Mouse (Mus musculus) myocyte (in vitro differentiated cells): ENCODE measurements around the gene Immp1l.

Source experiments
- MYOG ChIP-seq, 3 experiments: IDR thresholded peaks; one replicate each; pipeline ENCODE4 v1.6.1; 2011; ENCODE audit warnings: control low read depth in 2 of 3, low read depth in 2 of 3, mild to moderate bottlenecking in 2 of 3; ENCODE audit not compliant: insufficient read length in 2 of 3, control insufficient read depth in 1 of 3, insufficient read depth in 1 of 3
- POLR2A ChIP-seq: IDR thresholded peaks from one replicate; pipeline ENCODE4 v1.6.1; 2011; ENCODE audit warnings: low read depth, mild to moderate bottlenecking, control low read depth, moderate library complexity; ENCODE audit not compliant: insufficient read length

DNA sequence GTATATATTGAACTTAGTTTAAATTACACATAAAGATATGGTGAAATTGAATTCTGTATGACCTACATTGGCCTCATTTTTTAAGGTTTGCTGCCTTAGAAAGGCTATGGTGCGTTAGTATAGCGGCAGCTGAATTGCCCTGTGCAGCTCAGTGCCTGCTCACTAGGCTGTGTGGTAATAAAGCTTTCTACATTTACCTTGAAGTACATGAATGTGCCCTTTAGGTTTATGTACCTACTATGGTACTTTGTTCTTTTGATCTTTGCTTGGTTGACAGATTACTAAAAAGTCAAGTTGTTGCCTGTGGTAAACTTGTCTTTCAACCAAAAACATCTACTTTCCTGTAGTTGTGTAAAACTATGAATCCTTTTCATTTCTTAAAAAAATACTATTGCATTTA is 45.7 kb downstream of the Immp1l start:
- TF ChIP-seq POLR2A, result no peak
- TF ChIP-seq MYOG (IDR thresholded peaks at IDR 0.05; ENCODE audit: control insufficient read depth in 1 of 3, insufficient read depth in 1 of 3, insufficient read length in 2 of 3, low read depth in 2 of 3), result no peak
